Mouse (Mus musculus) heart, adult 2 months (tissue): ENCODE measurements around the gene Gm45623. TPM values are rescaled to one million over a fixed set of nuclear protein-coding genes. Genes with fewer than 3 reads are reported as not detected.

Source experiments
- DNase-seq, 2 experiments: peaks; one replicate each; pipeline ENCODE4 v3.0.0; 2021
- H3K27ac ChIP-seq: fragments of 200-600 bp; 2 replicates; pipeline ENCODE4 v1.8.1; 2022
- H3K27me3 ChIP-seq: fragments of 200-500 bp; 2 replicates; pipeline ENCODE4 v1.6.1; 2012; ENCODE audit warnings: mild to moderate bottlenecking, low read length, inconsistent platforms, mixed read lengths; ENCODE audit not compliant: control insufficient read depth, insufficient read depth
- H3K36me3 ChIP-seq: fragments of 200-500 bp; 2 replicates; pipeline ENCODE4 v1.6.1; 2012; ENCODE audit warnings: low read length, inconsistent platforms; ENCODE audit not compliant: control insufficient read depth, insufficient read depth
- H3K4me1 ChIP-seq: fragments of 200-500 bp; 2 replicates; pipeline ENCODE4 v1.6.1; 2011; ENCODE audit warnings: low read length; ENCODE audit not compliant: control insufficient read depth, insufficient read depth
- H3K4me3 ChIP-seq: fragments of 200-600 bp; 2 replicates; pipeline ENCODE4 v1.8.1; 2022
- H3K79me2 ChIP-seq: fragments of 200-500 bp; replicated peaks from 2 replicates; pipeline ENCODE4 v1.6.1; 2012; ENCODE audit warnings: mild to moderate bottlenecking, inconsistent platforms, low read length, moderate library complexity, mixed read lengths; ENCODE audit not compliant: control insufficient read depth, insufficient read depth
- H3K9ac ChIP-seq: fragments of 200-500 bp; 2 replicates; pipeline ENCODE4 v1.6.1; 2012; ENCODE audit warnings: low read depth, mild to moderate bottlenecking, control low read depth, inconsistent platforms, low read length, mixed read lengths
- CTCF ChIP-seq: fragments of 200-600 bp; IDR thresholded peaks from 2 replicates; pipeline ENCODE4 v1.8.1; 2022; ENCODE audit warnings: antibody characterized with exemption, mild to moderate bottlenecking, moderate library complexity
- EP300 ChIP-seq: fragments of 200-500 bp; IDR thresholded peaks from 2 replicates; pipeline ENCODE4 v1.6.1; 2011; ENCODE audit warnings: low read depth, low read length, control low read depth; ENCODE audit not compliant: insufficient read depth
- POLR2A ChIP-seq: fragments of 200-500 bp; IDR thresholded peaks from 2 replicates; pipeline ENCODE4 v1.6.1; 2011; ENCODE audit warnings: mild to moderate bottlenecking, low read depth, low read length, control low read depth; ENCODE audit not compliant: insufficient read depth
- WGBS: fragments of 180-500 bp; shearing (Covaris S2); methylation state at CpG from one replicate; pipeline ENCODE4 v1.1.7; 2018; 5-methylcytosine and 5-hydroxymethylcytosine counted together
- intact Hi-C: fragments of 180-260 bp; cut with DNase I; formaldehyde crosslinking; loops from one replicate; pipeline ENCODE4 v1.15.1; 2025
- polyA plus RNA-seq: library from polyadenylated mRNA; depleted of rRNA; stranded (reverse); fragments of >200 nt; gene quantifications from 2 replicates; pipeline ENCODE4 v1.2.3, GENCODE M21; 2012
- total RNA-seq, 2 experiments: library from RNA; stranded (reverse); gene quantifications; 2 replicates each; pipeline ENCODE4 v1.2.3; 2021

The Gm45623 gene
- total and polyA plus RNA-seq, 3 experiments, result not detected

DNA sequence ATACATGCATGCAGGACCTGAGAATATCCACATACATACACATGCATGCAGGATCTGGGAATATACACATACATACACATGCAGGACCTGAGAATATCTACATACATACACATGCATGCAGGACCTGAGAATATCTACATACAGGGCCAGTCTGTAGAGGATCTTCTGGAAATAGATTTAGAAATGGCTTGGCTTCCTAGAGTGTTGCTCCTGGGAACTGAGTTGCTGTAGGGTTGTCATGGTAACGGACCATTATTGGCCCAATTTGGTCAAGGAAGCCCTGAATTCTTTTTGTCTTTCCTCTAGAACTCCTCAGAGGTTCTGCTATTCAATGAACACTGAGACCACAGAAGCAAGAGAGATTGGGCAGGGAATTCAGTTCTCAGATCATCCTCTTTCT is 29.0 kb upstream of the Gm45623 start:
- intact Hi-C loops, result no loop called here
- H3K27me3 ChIP-seq, result no peaks in the 10 kb centered on the region
- no peaks in the 10 kb centered on the region for H3K36me3 ChIP-seq
- no peak for DNase-seq
- H3K9ac ChIP-seq, result no peak overlapping the region
- no peaks in the 10 kb centered on the region for H3K79me2 ChIP-seq
- 82% methylated on average over 1 of the region's 1 CpGs for WGBS
- TF ChIP-seq POLR2A (no peak), CTCF (no peak), EP300 (no peak)
- no peaks in the 10 kb centered on the region for H3K4me1 ChIP-seq
- no peak overlapping the region for H3K4me3 ChIP-seq
- H3K27ac ChIP-seq, result no peak overlapping the region

GRCm38 (mm10) chr13:56781697-56782096 is 28.1 kb upstream of the Gm45623 start:
- Histone ChIP-seq H3K27me3 (no peaks in the 10 kb centered on the region), H3K4me1 (no peaks in the 10 kb centered on the region), H3K9ac (no peak overlapping the region), H3K79me2 (no peaks in the 10 kb centered on the region), H3K4me3 (no peak overlapping the region), H3K36me3 (no peaks in the 10 kb centered on the region), H3K27ac (no peak overlapping the region)
- TF ChIP-seq EP300, result no peak
- no peak for TF ChIP-seq POLR2A
- no peak for TF ChIP-seq CTCF
- no peak for DNase-seq
- 87% methylated on average over 3 of the region's 3 CpGs for WGBS
- intact Hi-C loops, result no loop called here

DNA sequence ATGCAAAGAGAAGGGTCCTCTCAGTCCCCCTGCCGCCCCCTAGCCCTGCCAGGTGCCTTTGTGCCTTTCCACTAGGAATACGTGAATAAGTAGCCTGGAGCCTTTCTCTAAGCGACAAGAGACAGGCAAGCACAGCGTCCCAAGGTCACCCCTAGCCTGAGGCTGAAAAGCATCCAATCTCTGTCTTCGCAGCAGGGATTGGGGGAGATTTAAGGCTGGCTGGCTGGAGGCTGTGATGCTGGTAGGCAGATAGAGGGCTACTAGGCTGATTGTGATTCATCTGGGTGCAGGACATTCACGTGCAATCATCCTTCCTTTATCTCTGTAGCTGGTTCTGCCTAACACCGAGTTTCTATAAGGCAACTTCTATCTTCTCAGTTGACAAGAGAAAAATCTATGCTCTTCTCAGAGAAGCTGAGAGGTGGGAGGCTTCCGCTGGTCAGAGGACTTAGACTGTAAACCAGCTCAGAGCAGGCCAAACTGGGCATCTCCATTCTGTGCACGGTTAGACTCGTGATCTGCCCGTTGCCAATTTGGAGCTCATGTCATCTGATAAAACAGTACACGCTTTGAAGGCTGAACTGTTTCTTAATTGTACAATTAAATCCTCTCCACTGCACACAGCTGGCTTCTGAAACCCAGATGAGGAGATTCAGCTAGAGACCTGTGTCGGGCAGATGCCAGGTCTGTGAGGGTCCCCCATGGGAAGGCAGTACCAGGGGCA is 27.3 kb upstream of the Gm45623 start:
- no peaks in the 10 kb centered on the region for H3K4me1 ChIP-seq
- 61% methylated on average over 13 of the region's 13 CpGs for WGBS
- intact Hi-C loops, result no loop called here

DNA sequence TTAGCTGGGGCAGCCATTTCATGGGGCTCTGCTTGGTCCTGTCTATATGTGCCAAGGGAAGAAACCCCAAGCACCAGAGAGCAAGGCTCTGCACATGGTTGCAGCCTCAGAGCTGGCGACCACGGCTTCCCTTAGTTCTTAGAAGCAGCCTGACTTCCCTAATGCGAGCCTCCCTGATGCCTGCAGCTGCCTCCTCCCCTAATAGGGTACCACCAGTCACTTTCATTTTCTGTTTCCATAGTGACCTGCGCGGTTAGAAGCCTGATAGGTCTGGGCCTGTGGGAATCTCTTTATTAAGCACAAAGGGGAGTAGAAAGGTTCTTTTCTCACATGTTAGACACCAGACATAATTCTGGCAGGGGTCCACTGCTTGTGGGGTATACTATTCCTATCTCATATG is 20.7 kb upstream of the Gm45623 start:
- no peak for TF ChIP-seq POLR2A
- TF ChIP-seq EP300, result no peak
- no peak for TF ChIP-seq CTCF
- DNase-seq, result no peak
- H3K9ac ChIP-seq, result no peak overlapping the region
- no peaks in the 10 kb centered on the region for H3K27me3 ChIP-seq
- no peak overlapping the region for H3K4me3 ChIP-seq
- WGBS, result 57% methylated on average over 5 of the region's 5 CpGs
- no peaks in the 10 kb centered on the region for H3K79me2 ChIP-seq
- no peaks in the 10 kb centered on the region for H3K4me1 ChIP-seq
- H3K36me3 ChIP-seq, result no peaks in the 10 kb centered on the region
- intact Hi-C loops, result no loop called here
- no peak overlapping the region for H3K27ac ChIP-seq

More for the DNA sequence above, 27.3 kb upstream of the Gm45623 start:
- no peak for TF ChIP-seq POLR2A
- TF ChIP-seq EP300, result no peak
- TF ChIP-seq CTCF, result no peak
- Histone ChIP-seq H3K27ac (no peak overlapping the region), H3K4me3 (no peak overlapping the region), H3K79me2 (no peaks in the 10 kb centered on the region), H3K27me3 (no peaks in the 10 kb centered on the region), H3K36me3 (no peaks in the 10 kb centered on the region), H3K9ac (no peak overlapping the region)
- no peak for DNase-seq

- WGBS, result 60% methylated on average over 14 of the region's 14 CpGs
Measured at GRCm38 (mm10) chr13:56773262-56773870, 19.7 kb upstream of the Gm45623 start.

DNA sequence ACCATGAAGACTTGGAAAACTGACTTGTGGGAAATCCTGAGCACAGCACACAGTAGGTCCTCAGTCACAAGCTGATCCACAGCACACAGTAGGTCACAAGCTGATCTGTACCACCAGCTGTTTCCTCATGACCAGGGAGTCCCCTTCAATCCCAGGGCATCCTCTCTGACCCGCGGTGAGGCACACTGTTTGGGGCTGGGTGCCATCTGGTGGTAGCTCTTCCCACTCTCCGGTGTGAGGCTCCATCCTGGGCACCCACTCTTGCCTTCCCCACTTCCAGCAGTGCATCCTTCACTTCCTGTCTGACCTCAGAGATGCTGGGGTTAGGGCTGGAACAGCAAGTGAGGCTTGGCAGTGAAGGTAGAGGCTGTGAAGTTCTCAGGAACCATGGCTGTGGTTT is 19.0 kb upstream of the Gm45623 start:
- Histone ChIP-seq H3K4me3 (no peak overlapping the region), H3K9ac (no peak overlapping the region), H3K4me1 (no peaks in the 10 kb centered on the region), H3K27me3 (no peaks in the 10 kb centered on the region), H3K79me2 (no peaks in the 10 kb centered on the region), H3K36me3 (no peaks in the 10 kb centered on the region), H3K27ac (no peak overlapping the region)
- no peak for DNase-seq
- TF ChIP-seq POLR2A (no peak), EP300 (no peak), CTCF (no peak)
- intact Hi-C loops, result no loop called here
- 46% methylated on average over 3 of the region's 3 CpGs for WGBS

More at GRCm38 (mm10) chr13:56773262-56773870, 19.7 kb upstream of the Gm45623 start:
- Histone ChIP-seq H3K27ac (no peak overlapping the region), H3K4me1 (no peaks in the 10 kb centered on the region), H3K27me3 (no peaks in the 10 kb centered on the region), H3K9ac (no peak overlapping the region), H3K36me3 (no peaks in the 10 kb centered on the region), H3K4me3 (no peak overlapping the region), H3K79me2 (no peaks in the 10 kb centered on the region)
- DNase-seq, result no peak
- no peak for TF ChIP-seq EP300
- intact Hi-C loops, result no loop called here
